Mouse (Mus musculus): ENCODE results near the gene Prss12. TPM values are rescaled to one million over a fixed set of nuclear protein-coding genes. Genes with fewer than 3 reads are reported as not detected.

Gene Prss12
- polyA plus RNA-seq, 1 experiment from 2014 or later = 36.9 TPM

- Histone ChIP-seq H3K9me3 (replicated peaks) (no peaks in the 10 kb centered on the region), H3K9ac (no peak overlapping the region), H3K4me3 (replicated peaks) (no peak overlapping the region), H3K27me3 (no peaks in the 10 kb centered on the region), H3K4me2 (replicated peaks) (no peak overlapping the region), H3K4me1 (no peaks in the 10 kb centered on the region), H3K36me3 (peaks cover 3% of the 10 kb centered on the region; the same call in 1 of the 2 replicates), H3K27ac (replicated peaks) (no peak overlapping the region)
- ATAC-seq (ENCODE audit: insufficient number of reproducible peaks, low FRiP score, low TSS enrichment, low read depth) = no peak
- WGBS = 79% methylated on average over 6 of the region's 6 CpGs
Observed at GRCm38 (mm10) chr3:123543585-123544304, 97.0 kb downstream of the Prss12 start.

GRCm38 (mm10) chr3:123550487-123550886, 103.8 kb downstream of the Prss12 start:
- 88% methylated on average over 3 of the region's 3 CpGs for WGBS
- ATAC-seq (ENCODE audit: insufficient number of reproducible peaks, low FRiP score, low TSS enrichment, low read depth) = no peak

GRCm38 (mm10) chr3:123553872-123554271, 107.2 kb downstream of the Prss12 start:
- H3K9ac ChIP-seq = no peak overlapping the region
- no peak for ATAC-seq (ENCODE audit: insufficient number of reproducible peaks, low FRiP score, low TSS enrichment, low read depth)

More at GRCm38 (mm10) chr3:123550487-123550886, 103.8 kb downstream of the Prss12 start:
- Histone ChIP-seq H3K4me2 (replicated peaks) (no peak overlapping the region), H3K9me3 (replicated peaks) (no peaks in the 10 kb centered on the region), H3K27ac (replicated peaks) (no peak overlapping the region), H3K4me1 (no peaks in the 10 kb centered on the region), H3K4me3 (replicated peaks) (no peak overlapping the region), H3K27me3 (no peaks in the 10 kb centered on the region), H3K36me3 (peaks cover 3% of the 10 kb centered on the region; the same call in 1 of the 2 replicates), H3K9ac (no peak overlapping the region)

GRCm38 (mm10) chr3:123555254-123555865, 108.6 kb downstream of the Prss12 start:
- Histone ChIP-seq H3K4me1 (no peaks in the 10 kb centered on the region), H3K9me3 (replicated peaks) (no peaks in the 10 kb centered on the region), H3K27me3 (no peaks in the 10 kb centered on the region), H3K27ac (replicated peaks) (no peak overlapping the region), H3K4me2 (replicated peaks) (no peak overlapping the region), H3K9ac (no peak overlapping the region), H3K4me3 (replicated peaks) (no peak overlapping the region), H3K36me3 (no peaks in the 10 kb centered on the region)
- whole genome bisulfite sequencing = 91% methylated on average over 7 of the region's 7 CpGs
- ATAC-seq (ENCODE audit: insufficient number of reproducible peaks, low FRiP score, low TSS enrichment, low read depth) = no peak

More at GRCm38 (mm10) chr3:123553872-123554271, 107.2 kb downstream of the Prss12 start:
- Histone ChIP-seq H3K4me2 (replicated peaks) (no peak overlapping the region), H3K27ac (replicated peaks) (no peak overlapping the region), H3K9me3 (replicated peaks) (no peaks in the 10 kb centered on the region), H3K4me3 (replicated peaks) (no peak overlapping the region), H3K27me3 (no peaks in the 10 kb centered on the region), H3K4me1 (no peaks in the 10 kb centered on the region), H3K36me3 (no peaks in the 10 kb centered on the region)
- whole genome bisulfite sequencing = 83% methylated on average over 6 of the region's 6 CpGs

Other genes starting within 250 kb of the Prss12 start
- 6.9 and 9.2 TPM in 2 replicates for gene Synpo2, start 210.8 kb upstream of the Prss12 start, polyA plus RNA-seq (2015; fragmentation: Nextera tagmentation; extraction: Ambion mirVana)
- gene Sec24d, start 179.5 kb upstream of the Prss12 start, polyA plus RNA-seq (2015; fragmentation: Nextera tagmentation; extraction: Ambion mirVana) = 108 and 113 TPM in 2 replicates
- 22.5 and 23.5 TPM in 2 replicates for gene Mettl14, start 60.8 kb upstream of the Prss12 start, polyA plus RNA-seq (2015; fragmentation: Nextera tagmentation; extraction: Ambion mirVana)
- gene Ndst3, start 243.9 kb downstream of the Prss12 start, polyA plus RNA-seq (2015; fragmentation: Nextera tagmentation; extraction: Ambion mirVana) = 8.7 and 10.0 TPM in 2 replicates

All from embryonic facial prominence, embryonic 15.5 days (tissue).